Mouse (Mus musculus) CH12.LX (cell line): ENCODE results near the gene Hoxd11.

Source experiments
- CHD1 ChIP-seq: IDR thresholded peaks from 2 replicates; pipeline ENCODE4 v1.6.1; 2012; ENCODE audit warnings: low read depth, low read length, improper control_type of control experiment, inconsistent platforms
- CTCF ChIP-seq, 2 experiments: IDR thresholded peaks in 1 of 2; conservative IDR thresholded peaks in 1 of 2; 2 replicates each; pipeline ENCODE4 v1.5.1; 2011 to 2012; ENCODE audit warnings: low read depth in 2 of 2, low read length in 2 of 2, improper control_type of control experiment in 1 of 2, inconsistent platforms in 1 of 2, mild to moderate bottlenecking in 1 of 2, moderate library complexity in 1 of 2
- E2F4 ChIP-seq: IDR thresholded peaks from 2 replicates; pipeline ENCODE4 v1.6.1; 2011; ENCODE audit warnings: low read depth, low read length, improper control_type of control experiment; ENCODE audit not compliant: insufficient replicate concordance
- GABPA ChIP-seq: IDR thresholded peaks from 2 replicates; pipeline ENCODE4 v1.6.1; 2012; ENCODE audit warnings: low read depth, low read length, improper control_type of control experiment, inconsistent platforms; ENCODE audit not compliant: insufficient replicate concordance
- JUND ChIP-seq: conservative IDR thresholded peaks from 2 replicates; pipeline ENCODE4 v1.6.1; 2011; ENCODE audit warnings: low read depth, low read length, improper control_type of control experiment
- MAFK ChIP-seq: IDR thresholded peaks from 2 replicates; pipeline ENCODE4 v1.6.1; 2011; ENCODE audit warnings: low read length, improper control_type of control experiment; ENCODE audit not compliant: insufficient replicate concordance
- MAX ChIP-seq: IDR thresholded peaks from 2 replicates; pipeline ENCODE4 v1.6.1; 2011; ENCODE audit warnings: low read length, improper control_type of control experiment
- NELFE ChIP-seq: IDR thresholded peaks from 2 replicates; pipeline ENCODE4 v1.6.1; 2011; ENCODE audit warnings: low read depth, low read length, improper control_type of control experiment
- POLR2AphosphoS2 ChIP-seq: IDR thresholded peaks from 2 replicates; pipeline ENCODE4 v1.6.1; 2011; ENCODE audit warnings: low read depth, low read length, improper control_type of control experiment
- UBTF ChIP-seq: IDR thresholded peaks from 2 replicates; pipeline ENCODE4 v1.6.1; 2012; ENCODE audit warnings: low read depth, mild to moderate bottlenecking, inconsistent platforms, low read length, improper control_type of control experiment, moderate library complexity
- USF1 ChIP-seq: IDR thresholded peaks from 2 replicates; pipeline ENCODE4 v1.6.1; 2014; ENCODE audit warnings: low read depth, mild to moderate bottlenecking, inconsistent platforms, low read length, improper control_type of control experiment
- ZNF384 ChIP-seq: IDR thresholded peaks from 2 replicates; pipeline ENCODE4 v1.6.1; 2012; ENCODE audit warnings: low read depth, low read length, improper control_type of control experiment, inconsistent platforms

GRCm38 (mm10) chr2:74724244-74725015, 45.1 kb downstream of the Hoxd11 start:
- TF ChIP-seq E2F4 (no peak), MAX (no peak), ZNF384 (peak; percentile 68; the same call in 1 of the 2 replicates), CTCF (conservative IDR thresholded peaks at IDR 0.05 in 1 of 2, IDR thresholded peaks at IDR 0.05 in 1 of 2; ENCODE audit: low read depth in 2 of 2, low read length in 2 of 2) (0 out of 4 replicates have a peak, but pooled peaks of 1 of the 2 experiments have one; percentile 5), JUND (peak; percentile 43), GABPA (no peak), UBTF (no peak), MAFK (no peak), POLR2AphosphoS2 (no peak), USF1 (no peak), NELFE (no peak), CHD1 (peak; percentile 88; the same call in 1 of the 2 replicates)
